Mouse (Mus musculus): ENCODE measurements at regions not wholly inside any gene's neighbourhood (a gene's known extent, or its start where the extent isn't known, plus 50 kb on each side); places are given as distances from the start of the nearest gene placed in this dataset.

GRCm38 (mm10) chr5:149338016-149338696, 73.4 kb upstream of the Medag start:
- no peaks in the 10 kb centered on the region for H3K36me3 ChIP-seq (ENCODE audit: control insufficient read depth, insufficient read depth, low read length)
- no peak overlapping the region for H3K4me2 ChIP-seq (ENCODE audit: low read length)
- peaks cover 5% of the 10 kb centered on the region; the same call in 1 of the 2 replicates for H3K4me1 ChIP-seq (ENCODE audit: control insufficient read depth, insufficient read depth, low read length)
- no peaks in the 10 kb centered on the region for H3K9me3 ChIP-seq (replicated peaks; ENCODE audit: control insufficient read depth, low read length, poor library complexity, severe bottlenecking)
- H3K27me3 ChIP-seq (ENCODE audit: control insufficient read depth, insufficient read depth, low read depth, low read length): no peaks in the 10 kb centered on the region
- WGBS: 56% methylated on average over 15 of the region's 15 CpGs
- H3K4me3 ChIP-seq (ENCODE audit: low read depth, low read length): no peak overlapping the region
- 0 out of 2 replicates have a peak, but pooled peaks have one; percentile 16 for ATAC-seq
- no peak overlapping the region for H3K27ac ChIP-seq (ENCODE audit: low read length)
- H3K9ac ChIP-seq (ENCODE audit: low read depth, low read length): no peak overlapping the region

GRCm38 (mm10) chr5:149338697-149339078, 72.9 kb upstream of the Medag start:
- H3K4me3 ChIP-seq (ENCODE audit: low read depth, low read length): no peak overlapping the region
- no peaks in the 10 kb centered on the region for H3K36me3 ChIP-seq (ENCODE audit: control insufficient read depth, insufficient read depth, low read length)
- H3K4me1 ChIP-seq (ENCODE audit: control insufficient read depth, insufficient read depth, low read length): peaks cover 5% of the 10 kb centered on the region; the same call in 1 of the 2 replicates
- no peak overlapping the region for H3K9ac ChIP-seq (ENCODE audit: low read depth, low read length)
- H3K9me3 ChIP-seq (replicated peaks; ENCODE audit: control insufficient read depth, low read length, poor library complexity, severe bottlenecking): no peaks in the 10 kb centered on the region
- H3K27me3 ChIP-seq (ENCODE audit: control insufficient read depth, insufficient read depth, low read depth, low read length): no peaks in the 10 kb centered on the region
- H3K27ac ChIP-seq (ENCODE audit: low read length): no peak overlapping the region
- no peak for ATAC-seq
- WGBS: 62% methylated on average over 5 of the region's 5 CpGs
- H3K4me2 ChIP-seq (ENCODE audit: low read length): no peak overlapping the region

GRCm38 (mm10) chr5:149340361-149340760, 71.2 kb upstream of the Medag start:
- Histone ChIP-seq H3K4me3 (ENCODE audit: low read depth, low read length) (no peak overlapping the region), H3K4me1 (ENCODE audit: control insufficient read depth, insufficient read depth, low read length) (peaks cover 5% of the 10 kb centered on the region; the same call in 1 of the 2 replicates), H3K27me3 (ENCODE audit: control insufficient read depth, insufficient read depth, low read depth, low read length) (no peaks in the 10 kb centered on the region), H3K4me2 (ENCODE audit: low read length) (no peak overlapping the region), H3K9ac (ENCODE audit: low read depth, low read length) (no peak overlapping the region), H3K9me3 (replicated peaks; ENCODE audit: control insufficient read depth, low read length, poor library complexity, severe bottlenecking) (no peaks in the 10 kb centered on the region), H3K27ac (ENCODE audit: low read length) (no peak overlapping the region), H3K36me3 (ENCODE audit: control insufficient read depth, insufficient read depth, low read length) (no peaks in the 10 kb centered on the region)
- 81% methylated on average over 7 of the region's 7 CpGs for WGBS
- ATAC-seq: no peak

- Histone ChIP-seq H3K4me2 (ENCODE audit: low read length) (no peak overlapping the region), H3K27me3 (ENCODE audit: control insufficient read depth, insufficient read depth, low read depth, low read length) (no peaks in the 10 kb centered on the region), H3K9ac (ENCODE audit: low read depth, low read length) (no peak overlapping the region), H3K4me3 (ENCODE audit: low read depth, low read length) (no peak overlapping the region), H3K9me3 (replicated peaks; ENCODE audit: control insufficient read depth, low read length, poor library complexity, severe bottlenecking) (no peaks in the 10 kb centered on the region), H3K36me3 (ENCODE audit: control insufficient read depth, insufficient read depth, low read length) (no peaks in the 10 kb centered on the region), H3K4me1 (ENCODE audit: control insufficient read depth, insufficient read depth, low read length) (0 out of 2 replicates have a peak, but pooled peaks cover 2% of the 10 kb centered on the region), H3K27ac (ENCODE audit: low read length) (no peak overlapping the region)
- WGBS: 61% methylated on average over 6 of the region's 6 CpGs
- ATAC-seq: no peak
Observed at GRCm38 (mm10) chr5:149341461-149341860, 70.1 kb upstream of the Medag start.

GRCm38 (mm10) chr5:149343610-149344527, 67.7 kb upstream of the Medag start:
- WGBS: 90% methylated on average over 21 of the region's 21 CpGs
- no peak overlapping the region for H3K4me2 ChIP-seq (ENCODE audit: low read length)
- ATAC-seq: no peak
- no peaks in the 10 kb centered on the region for H3K9me3 ChIP-seq (replicated peaks; ENCODE audit: control insufficient read depth, low read length, poor library complexity, severe bottlenecking)
- no peak overlapping the region for H3K4me3 ChIP-seq (ENCODE audit: low read depth, low read length)
- no peak overlapping the region for H3K9ac ChIP-seq (ENCODE audit: low read depth, low read length)
- no peaks in the 10 kb centered on the region for H3K27me3 ChIP-seq (ENCODE audit: control insufficient read depth, insufficient read depth, low read depth, low read length)
- H3K4me1 ChIP-seq (ENCODE audit: control insufficient read depth, insufficient read depth, low read length): no peaks in the 10 kb centered on the region
- no peaks in the 10 kb centered on the region for H3K36me3 ChIP-seq (ENCODE audit: control insufficient read depth, insufficient read depth, low read length)
- H3K27ac ChIP-seq (ENCODE audit: low read length): no peak overlapping the region

GRCm38 (mm10) chr5:149344528-149344855, 67.1 kb upstream of the Medag start:
- Histone ChIP-seq H3K27ac (ENCODE audit: low read length) (no peak overlapping the region), H3K36me3 (ENCODE audit: control insufficient read depth, insufficient read depth, low read length) (no peaks in the 10 kb centered on the region), H3K4me1 (ENCODE audit: control insufficient read depth, insufficient read depth, low read length) (no peaks in the 10 kb centered on the region), H3K4me3 (ENCODE audit: low read depth, low read length) (no peak overlapping the region), H3K27me3 (ENCODE audit: control insufficient read depth, insufficient read depth, low read depth, low read length) (no peaks in the 10 kb centered on the region), H3K9me3 (replicated peaks; ENCODE audit: control insufficient read depth, low read length, poor library complexity, severe bottlenecking) (no peaks in the 10 kb centered on the region), H3K9ac (ENCODE audit: low read depth, low read length) (no peak overlapping the region), H3K4me2 (ENCODE audit: low read length) (no peak overlapping the region)
- 80% methylated on average over 4 of the region's 4 CpGs for WGBS
- ATAC-seq: no peak

- Histone ChIP-seq H3K9ac (ENCODE audit: low read depth, low read length) (no peak overlapping the region), H3K4me2 (ENCODE audit: low read length) (no peak overlapping the region), H3K27ac (ENCODE audit: low read length) (no peak overlapping the region), H3K27me3 (ENCODE audit: control insufficient read depth, insufficient read depth, low read depth, low read length) (no peaks in the 10 kb centered on the region), H3K9me3 (replicated peaks; ENCODE audit: control insufficient read depth, low read length, poor library complexity, severe bottlenecking) (no peaks in the 10 kb centered on the region), H3K36me3 (ENCODE audit: control insufficient read depth, insufficient read depth, low read length) (no peaks in the 10 kb centered on the region), H3K4me1 (ENCODE audit: control insufficient read depth, insufficient read depth, low read length) (no peaks in the 10 kb centered on the region), H3K4me3 (ENCODE audit: low read depth, low read length) (no peak overlapping the region)
- WGBS: 91% methylated on average over 6 of the region's 6 CpGs
- ATAC-seq: no peak
Observed at GRCm38 (mm10) chr5:149345161-149345560, 66.4 kb upstream of the Medag start.

GRCm38 (mm10) chr5:149349685-149350084, 61.9 kb upstream of the Medag start:
- 65% methylated on average over 8 of the region's 8 CpGs for WGBS
- no peaks in the 10 kb centered on the region for H3K36me3 ChIP-seq (ENCODE audit: control insufficient read depth, insufficient read depth, low read length)
- no peak for ATAC-seq

GRCm38 (mm10) chr5:149353039-149353655, 58.4 kb upstream of the Medag start:
- Histone ChIP-seq H3K27me3 (ENCODE audit: control insufficient read depth, insufficient read depth, low read depth, low read length) (no peaks in the 10 kb centered on the region), H3K9ac (ENCODE audit: low read depth, low read length) (no peak overlapping the region), H3K36me3 (ENCODE audit: control insufficient read depth, insufficient read depth, low read length) (no peaks in the 10 kb centered on the region), H3K4me1 (ENCODE audit: control insufficient read depth, insufficient read depth, low read length) (no peaks in the 10 kb centered on the region), H3K4me3 (ENCODE audit: low read depth, low read length) (no peak overlapping the region), H3K4me2 (ENCODE audit: low read length) (no peak overlapping the region), H3K27ac (ENCODE audit: low read length) (peak overlapping the region; percentile 12; the same call in 1 of the 2 replicates), H3K9me3 (replicated peaks; ENCODE audit: control insufficient read depth, low read length, poor library complexity, severe bottlenecking) (no peaks in the 10 kb centered on the region)
- ATAC-seq: peak; percentile 72; the same call in 1 of the 2 replicates
- 29% methylated on average over 14 of the region's 14 CpGs for WGBS

More at GRCm38 (mm10) chr5:149349685-149350084, 61.9 kb upstream of the Medag start:
- H3K27me3 ChIP-seq (ENCODE audit: control insufficient read depth, insufficient read depth, low read depth, low read length): no peaks in the 10 kb centered on the region
- H3K9me3 ChIP-seq (replicated peaks; ENCODE audit: control insufficient read depth, low read length, poor library complexity, severe bottlenecking): no peaks in the 10 kb centered on the region
- H3K9ac ChIP-seq (ENCODE audit: low read depth, low read length): no peak overlapping the region
- H3K4me2 ChIP-seq (ENCODE audit: low read length): no peak overlapping the region
- H3K4me1 ChIP-seq (ENCODE audit: control insufficient read depth, insufficient read depth, low read length): no peaks in the 10 kb centered on the region
- H3K4me3 ChIP-seq (ENCODE audit: low read depth, low read length): no peak overlapping the region
- no peak overlapping the region for H3K27ac ChIP-seq (ENCODE audit: low read length)
